Mouse (Mus musculus) C2C12 (cell line): ENCODE measurements around the gene Mia.

Source experiments
- CTCF ChIP-seq: IDR thresholded peaks from one replicate; pipeline ENCODE4 v1.5.1; 2011; ENCODE audit not compliant: control insufficient read depth, insufficient read depth, insufficient read length
- MYOG ChIP-seq: IDR thresholded peaks from one replicate; pipeline ENCODE4 v1.6.1; 2011; ENCODE audit not compliant: control insufficient read depth, insufficient read length; ENCODE audit errors: extremely low read depth
- USF1 ChIP-seq: IDR thresholded peaks from one replicate; pipeline ENCODE4 v1.6.1; 2011; ENCODE audit warnings: low read depth, mild to moderate bottlenecking, control low read depth, moderate library complexity

DNA sequence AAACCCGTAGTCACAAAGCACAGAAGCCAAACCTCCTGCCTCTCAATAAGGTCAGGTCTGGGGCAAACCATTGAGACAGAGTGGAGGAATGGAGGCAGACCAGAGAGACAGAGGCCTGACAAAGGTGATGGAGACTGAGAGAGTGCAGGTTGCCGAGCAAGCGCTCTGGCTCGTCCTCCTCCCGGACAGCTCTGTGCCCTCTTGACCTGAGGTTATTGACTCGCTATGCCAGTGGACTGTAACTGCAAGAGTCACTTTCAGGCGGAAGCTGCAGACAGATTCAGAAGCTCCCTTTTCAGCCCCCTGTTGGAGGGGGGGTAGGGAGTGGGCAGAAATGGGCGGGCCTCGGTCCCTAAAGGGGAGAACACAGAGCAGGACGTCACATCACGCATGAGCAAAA, 39.0 kb upstream of the Mia start:
- TF ChIP-seq MYOG = no peak
- TF ChIP-seq CTCF = no peak
- no peak for TF ChIP-seq USF1
